Mouse (Mus musculus) cerebellum, adult 2 months (tissue): ENCODE measurements around the gene Lix1. TPM values are rescaled to one million over a fixed set of nuclear protein-coding genes. Genes with fewer than 3 reads are reported as not detected.
A peak's percentile ranks its signal among the peaks of the same experiment; 100 is the strongest.

Experiments
- DNase-seq, 2 experiments: peaks; one replicate each; pipeline ENCODE4 v3.0.0; 2021
- H3K27ac ChIP-seq: fragments of 200-500 bp; 2 replicates; pipeline ENCODE4 v1.5.1; 2012; ENCODE audit warnings: low read length, control low read depth, inconsistent platforms; ENCODE audit not compliant: insufficient read depth
- H3K27me3 ChIP-seq: fragments of 200-500 bp; 2 replicates; pipeline ENCODE4 v1.6.1; 2012; ENCODE audit warnings: inconsistent platforms, mild to moderate bottlenecking, low read length, moderate library complexity; ENCODE audit not compliant: control insufficient read depth, insufficient read depth
- H3K4me1 ChIP-seq: fragments of 200-500 bp; 2 replicates; pipeline ENCODE4 v1.6.1; 2011; ENCODE audit warnings: low read length; ENCODE audit not compliant: control insufficient read depth, insufficient read depth
- H3K4me3 ChIP-seq: fragments of 200-500 bp; replicated peaks from 2 replicates; pipeline ENCODE3; 2011; ENCODE audit warnings: mild to moderate bottlenecking, low read depth, low read length, control low read depth; ENCODE audit not compliant: insufficient read depth
- CTCF ChIP-seq: fragments of 200-500 bp; IDR thresholded peaks from 2 replicates; pipeline ENCODE4 v1.5.1; 2011; ENCODE audit warnings: low read depth, mild to moderate bottlenecking, control low read depth, low read length, moderate library complexity, borderline replicate concordance; ENCODE audit not compliant: insufficient read depth
- POLR2A ChIP-seq: fragments of 200-500 bp; IDR thresholded peaks from 2 replicates; pipeline ENCODE4 v1.6.1; 2011; ENCODE audit warnings: low read length, control low read depth, borderline replicate concordance; ENCODE audit not compliant: insufficient read depth
- WGBS: fragments of 180-500 bp; shearing (Covaris S2); methylation state at CpG from one replicate; pipeline ENCODE4 v1.1.7; 2018; 5-methylcytosine and 5-hydroxymethylcytosine counted together
- polyA plus RNA-seq: library from polyadenylated mRNA; depleted of rRNA; stranded (reverse); fragments of >200 nt; gene quantifications from 2 replicates; pipeline ENCODE4 v1.2.3, GENCODE M21; 2012

Gene Lix1
- polyA plus RNA-seq, 1 experiment: 9.6 TPM

DNA sequence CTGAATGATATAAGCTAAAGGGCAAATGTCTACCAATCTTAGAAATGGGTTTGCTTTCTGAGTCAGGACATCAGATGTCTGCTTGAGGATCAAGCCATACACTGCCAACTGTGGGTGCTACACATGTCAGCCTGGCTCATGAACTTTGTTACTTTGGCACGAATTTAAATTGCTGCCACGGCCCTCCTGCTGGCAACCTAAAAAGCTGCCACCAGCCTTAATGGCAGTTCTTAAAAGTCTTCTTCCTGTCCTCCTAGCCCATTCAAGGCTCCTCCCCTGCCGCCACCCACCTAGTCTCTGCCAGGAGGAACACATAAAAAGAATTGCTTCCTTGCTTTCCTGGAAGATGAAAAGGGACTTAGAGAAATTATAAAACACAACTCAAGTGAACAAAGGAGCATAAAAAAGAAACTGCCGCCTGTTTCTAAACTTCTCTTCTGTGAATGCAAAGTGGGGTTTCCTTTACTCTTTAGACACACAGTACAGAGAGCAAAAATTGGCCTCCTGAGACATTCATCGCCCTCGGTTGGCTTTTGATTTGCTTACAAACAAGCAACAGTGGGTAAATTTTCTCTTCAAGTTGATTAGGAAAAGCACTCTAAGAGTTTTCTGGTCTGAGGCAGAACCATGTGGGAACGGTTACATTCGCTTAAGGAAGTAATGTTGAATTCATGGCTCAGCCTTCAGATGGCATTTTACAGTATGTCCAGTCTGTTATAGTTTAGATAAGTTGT, 2.5 kb downstream of the Lix1 start:
- 33% methylated on average over 8 of the region's 8 CpGs for WGBS
- Histone ChIP-seq H3K27ac (no peak overlapping the region), H3K4me3 (no peak overlapping the region), H3K27me3 (no peaks in the 10 kb centered on the region), H3K4me1 (no peaks in the 10 kb centered on the region)
- TF ChIP-seq POLR2A (no peak), CTCF (no peak)
- DNase-seq: no peak

DNA sequence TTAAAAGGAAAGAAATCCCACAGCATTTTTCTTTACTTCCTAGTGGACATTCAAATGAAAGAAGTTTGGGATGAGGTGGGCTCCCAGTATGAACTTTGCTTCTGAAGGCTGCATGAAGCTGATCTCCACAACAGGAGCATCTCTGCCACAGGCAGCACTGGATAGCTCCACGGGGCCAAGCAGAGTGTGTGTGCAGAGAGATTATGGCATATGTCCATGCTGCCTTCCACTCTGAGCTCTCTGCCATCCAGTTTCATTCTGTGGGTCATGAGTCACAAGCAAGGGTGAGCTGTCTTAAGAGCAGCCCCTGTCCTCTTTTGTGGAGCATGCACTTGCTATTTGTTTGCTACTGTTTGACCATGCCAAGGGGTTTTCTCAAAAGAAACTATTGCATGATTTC, 3.1 kb downstream of the Lix1 start:
- WGBS: 3% methylated on average over 1 of the region's 1 CpGs

DNA sequence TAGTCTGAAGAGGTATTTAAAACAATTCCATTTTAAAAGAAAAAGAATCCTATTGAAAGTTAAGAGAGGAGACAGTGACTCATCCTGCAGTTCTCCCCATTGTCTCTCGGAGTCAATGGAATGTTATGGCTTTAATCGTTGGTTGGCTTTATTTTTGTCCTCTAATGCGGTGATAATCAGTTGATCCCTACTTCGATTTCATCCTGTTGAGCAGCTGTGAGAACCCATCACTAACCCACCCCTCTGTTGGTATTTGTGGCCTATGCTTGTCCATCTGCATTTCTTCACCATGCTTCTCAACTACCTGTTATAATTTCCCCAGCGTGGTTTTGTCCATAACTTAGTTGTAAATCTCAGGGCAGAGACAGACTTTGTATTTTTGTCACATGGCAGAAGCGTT, 5.7 kb downstream of the Lix1 start:
- TF ChIP-seq POLR2A (no peak), CTCF (no peak)
- WGBS: 43% methylated on average over 6 of the region's 6 CpGs
- Histone ChIP-seq H3K4me1 (no peaks in the 10 kb centered on the region), H3K4me3 (no peak overlapping the region), H3K27ac (no peak overlapping the region), H3K27me3 (no peaks in the 10 kb centered on the region)
- DNase-seq: no peak

More for the DNA sequence above, 3.1 kb downstream of the Lix1 start:
- Histone ChIP-seq H3K4me3 (no peak overlapping the region), H3K27ac (no peak overlapping the region), H3K27me3 (no peaks in the 10 kb centered on the region), H3K4me1 (no peaks in the 10 kb centered on the region)
- TF ChIP-seq POLR2A: no peak
- TF ChIP-seq CTCF: no peak
- no peak for DNase-seq

DNA sequence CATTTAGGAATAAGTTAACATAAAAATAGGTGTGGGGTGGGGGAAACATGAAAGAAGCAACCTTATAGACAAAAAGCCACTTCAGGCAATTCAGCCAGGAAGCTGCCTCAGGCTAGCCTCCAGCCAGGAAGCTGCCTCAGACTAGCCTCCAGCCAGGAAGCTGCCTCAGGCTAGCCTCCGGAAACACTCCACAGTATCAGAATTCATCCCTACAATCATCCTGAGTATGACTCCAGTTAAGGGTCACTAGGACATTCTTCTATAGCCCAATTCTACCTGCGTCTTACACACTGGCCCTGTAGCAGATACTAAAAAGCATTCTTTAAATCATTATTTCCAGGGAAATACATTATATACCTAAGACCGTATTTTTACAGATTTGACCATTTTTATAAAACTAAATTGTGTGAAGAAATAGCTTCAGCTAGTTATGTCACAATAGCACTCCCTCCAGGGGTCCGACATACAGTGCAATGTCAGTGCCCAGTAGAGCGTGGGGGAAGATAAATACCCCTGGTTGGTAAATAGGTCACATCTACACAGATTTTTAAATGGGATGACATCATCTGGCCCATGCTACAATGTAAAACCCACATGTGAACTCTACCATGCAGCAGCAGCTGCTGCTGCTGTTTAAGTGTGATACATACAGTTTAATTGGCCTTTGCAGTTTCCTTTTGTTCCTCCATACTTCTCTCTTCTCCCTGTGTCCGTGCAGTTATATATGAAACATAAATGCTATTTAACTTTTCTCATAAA, 6.4 kb downstream of the Lix1 start:
- H3K4me3 ChIP-seq: no peak overlapping the region
- no peak overlapping the region for H3K27ac ChIP-seq
- WGBS: 62% methylated on average over 6 of the region's 6 CpGs
- DNase-seq: no peak
- TF ChIP-seq CTCF (no peak), POLR2A (no peak)
- H3K27me3 ChIP-seq: no peaks in the 10 kb centered on the region
- no peaks in the 10 kb centered on the region for H3K4me1 ChIP-seq

DNA sequence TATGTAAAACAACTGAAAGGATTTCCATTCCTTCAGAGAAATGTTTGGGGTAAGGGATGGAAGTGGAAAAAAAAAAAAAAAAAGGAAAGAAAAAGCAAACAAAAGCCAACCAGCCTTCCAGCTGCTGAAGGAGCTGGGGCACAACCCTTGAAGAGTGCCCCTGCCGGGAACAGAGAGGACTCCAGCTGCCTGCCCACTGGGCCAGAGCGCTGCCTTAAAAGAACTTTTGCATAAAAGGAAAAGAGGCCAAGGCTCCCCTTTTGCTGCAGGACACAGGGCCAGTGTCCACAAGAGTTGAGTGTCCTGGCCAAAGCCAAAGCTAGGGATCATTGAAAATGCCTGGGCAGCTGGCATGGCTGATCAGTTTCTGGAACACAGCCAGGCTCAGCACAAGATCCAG, 7.1 kb downstream of the Lix1 start:
- TF ChIP-seq CTCF: no peak
- no peak for TF ChIP-seq POLR2A
- H3K4me3 ChIP-seq: no peak overlapping the region
- peak in 1 of 2 experiments; percentile 20 for DNase-seq
- H3K27me3 ChIP-seq: no peaks in the 10 kb centered on the region
- no peaks in the 10 kb centered on the region for H3K4me1 ChIP-seq
- 12% methylated on average over 2 of the region's 2 CpGs for WGBS
- H3K27ac ChIP-seq: no peak overlapping the region

DNA sequence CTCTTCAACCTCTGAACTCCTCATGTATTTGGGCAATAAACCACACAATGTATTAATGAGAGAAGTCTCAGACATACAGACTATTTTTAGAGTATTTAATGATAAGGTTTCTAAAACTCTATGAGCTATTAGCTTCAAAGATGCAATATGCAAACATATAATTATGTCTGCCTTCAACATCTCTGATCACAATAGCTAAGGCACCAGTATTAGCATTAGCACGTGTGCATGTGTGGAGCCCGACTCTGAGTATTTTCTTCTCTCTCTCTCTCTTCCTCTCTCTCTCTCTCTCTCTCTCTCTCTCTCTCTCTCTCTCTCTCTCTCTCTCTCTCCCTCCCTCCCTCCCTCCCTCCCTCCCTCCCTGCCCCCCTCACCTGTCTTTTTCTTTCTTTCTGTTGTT, 9.0 kb downstream of the Lix1 start:
- H3K4me1 ChIP-seq: no peaks in the 10 kb centered on the region
- H3K27ac ChIP-seq: no peak overlapping the region
- DNase-seq: no peak
- WGBS: 46% methylated on average over 2 of the region's 2 CpGs
- no peaks in the 10 kb centered on the region for H3K27me3 ChIP-seq
- TF ChIP-seq CTCF (no peak), POLR2A (no peak)
- no peak overlapping the region for H3K4me3 ChIP-seq

DNA sequence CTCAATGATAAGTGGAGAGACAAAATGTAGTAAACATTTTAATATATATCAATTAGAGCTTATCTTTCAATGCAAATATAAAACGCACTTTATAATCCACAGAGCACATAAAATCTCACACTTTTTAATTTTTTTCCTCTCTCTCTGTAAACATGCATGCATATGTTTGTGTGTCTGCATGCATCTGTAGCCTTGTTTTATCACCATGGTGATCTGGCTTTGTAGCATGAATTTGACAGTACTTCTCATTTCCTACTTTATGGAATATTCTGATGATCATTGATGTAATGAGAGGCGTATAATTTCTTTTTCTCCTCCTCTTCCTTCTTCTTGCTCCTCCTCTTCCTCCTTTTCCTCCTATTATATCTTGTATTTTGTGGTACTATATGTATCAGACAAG, 9.7 kb downstream of the Lix1 start:
- WGBS: 87% methylated on average over 2 of the region's 2 CpGs
- Histone ChIP-seq H3K27me3 (no peaks in the 10 kb centered on the region), H3K4me3 (no peak overlapping the region), H3K27ac (no peak overlapping the region), H3K4me1 (no peaks in the 10 kb centered on the region)
- TF ChIP-seq POLR2A (no peak), CTCF (no peak)
- no peak for DNase-seq

DNA sequence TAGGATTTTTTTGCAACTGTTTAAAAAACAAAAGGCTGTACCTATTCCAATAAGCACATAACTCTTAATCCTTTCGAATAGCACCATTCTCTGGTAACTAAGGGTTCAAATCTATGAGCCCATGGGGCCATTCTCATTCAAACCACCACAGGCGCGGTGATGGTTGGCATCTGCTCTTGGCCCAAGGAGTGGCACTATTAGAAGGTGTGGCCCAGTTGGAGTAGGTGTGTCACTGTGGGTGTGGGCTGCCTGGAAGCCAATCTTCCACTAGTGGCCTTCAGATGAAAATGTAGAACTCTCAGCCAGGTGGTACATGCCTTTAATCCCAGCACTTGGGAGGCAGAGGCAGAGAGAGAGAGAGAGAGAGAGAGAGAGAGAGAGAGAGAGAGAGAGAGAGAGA, 11.7 kb downstream of the Lix1 start:
- Histone ChIP-seq H3K4me1 (no peaks in the 10 kb centered on the region), H3K4me3 (no peak overlapping the region)

More for the DNA sequence above, 11.7 kb downstream of the Lix1 start:
- H3K27me3 ChIP-seq: no peaks in the 10 kb centered on the region
- H3K27ac ChIP-seq: no peak overlapping the region
- no peak for DNase-seq
- TF ChIP-seq CTCF: no peak
- no peak for TF ChIP-seq POLR2A
- WGBS: 88% methylated on average over 3 of the region's 3 CpGs
